Mouse (Mus musculus): ENCODE results near the gene Krt14.

Gene Krt14

GRCm38 (mm10) chr11:100157908-100158477, 49.4 kb downstream of the Krt14 start:
- no peak for DNase-seq

GRCm38 (mm10) chr11:100157331-100157730, 50.0 kb downstream of the Krt14 start:
- no peak for DNase-seq

GRCm38 (mm10) chr11:100155497-100156255, 51.7 kb downstream of the Krt14 start:
- DNase-seq, result no peak
